In genomic region chr11:75551961-75552441, GRCm38 (mm10) we compare ENCODE assay signal across 7 mouse cellular contexts. TPM values are rescaled to one million over a fixed set of nuclear protein-coding genes. Genes with fewer than 3 reads are reported as not detected.
A peak's percentile ranks its signal among the peaks of the same experiment; 100 is the strongest.
DNase-seq lines count a peak whose midpoint lies in the region; ATAC-seq and TF ChIP-seq lines count a peak whose summit lies in the region.

No protein-coding gene starts in this region.

- H3K4me3 ChIP-seq in C2C12 (ENCODE audit: insufficient read depth, poor library complexity, severe bottlenecking): no peak overlapping the region
- no peak overlapping the region for H3K4me3 ChIP-seq in embryonic facial prominence, embryonic 13.5 days
- no peak overlapping the region for H3K4me3 ChIP-seq in heart, embryonic 13.5 days
- no peak overlapping the region for H3K4me3 ChIP-seq in limb, embryonic 14.5 days (replicated peaks; ENCODE audit: low read length)

- peak overlapping the region; percentile 47 for H3ac ChIP-seq in C2C12 (ENCODE audit: control insufficient read depth, insufficient read length, low read depth)

- H3K36me3 ChIP-seq in C2C12 (ENCODE audit: control insufficient read depth, insufficient read depth): no peaks in the 10 kb centered on the region
- no peaks in the 10 kb centered on the region for H3K36me3 ChIP-seq in embryonic facial prominence, embryonic 13.5 days
- no peaks in the 10 kb centered on the region for H3K36me3 ChIP-seq in heart, embryonic 13.5 days
- no peaks in the 10 kb centered on the region for H3K36me3 ChIP-seq in limb, embryonic 14.5 days (ENCODE audit: control insufficient read depth, insufficient read depth, low read length)

- no peaks in the 10 kb centered on the region for H3K27me3 ChIP-seq in C2C12 (ENCODE audit: control insufficient read depth, insufficient read depth, insufficient read length)
- H3K27me3 ChIP-seq in embryonic facial prominence, embryonic 13.5 days: no peaks in the 10 kb centered on the region
- H3K27me3 ChIP-seq in heart, embryonic 13.5 days (replicated peaks): no peaks in the 10 kb centered on the region
- no peaks in the 10 kb centered on the region for H3K27me3 ChIP-seq in limb, embryonic 14.5 days (ENCODE audit: control insufficient read depth, insufficient read depth, low read length)

- peaks cover 35% of the 10 kb centered on the region for H3K4me1 ChIP-seq in embryonic facial prominence, embryonic 13.5 days
- H3K4me1 ChIP-seq in heart, embryonic 13.5 days: peaks cover 40% of the 10 kb centered on the region
- H3K4me1 ChIP-seq in limb, embryonic 14.5 days (ENCODE audit: control insufficient read depth, insufficient read depth, low read length): peaks cover 16% of the 10 kb centered on the region

- H3K79me3 ChIP-seq in C2C12 (ENCODE audit: low read depth): no peaks in the 10 kb centered on the region

- no peak overlapping the region for H3K4me2 ChIP-seq in embryonic facial prominence, embryonic 13.5 days
- H3K4me2 ChIP-seq in heart, embryonic 13.5 days: no peak overlapping the region
- H3K4me2 ChIP-seq in limb, embryonic 14.5 days (replicated peaks; ENCODE audit: low read depth, low read length, severe bottlenecking): no peak overlapping the region

- H3K9me3 ChIP-seq in embryonic facial prominence, embryonic 13.5 days: no peaks in the 10 kb centered on the region
- H3K9me3 ChIP-seq in heart, embryonic 13.5 days: no peaks in the 10 kb centered on the region
- no peaks in the 10 kb centered on the region for H3K9me3 ChIP-seq in limb, embryonic 14.5 days (ENCODE audit: control insufficient read depth, low read length)

- no peak for TF ChIP-seq POLR2A in limb, embryonic 14.5 days (IDR thresholded peaks at IDR 0.05; ENCODE audit: borderline replicate concordance, extremely low read depth, insufficient read depth, insufficient read length)

- H3K9ac ChIP-seq in embryonic facial prominence, embryonic 13.5 days: peak overlapping the region; percentile 49; the same call in 1 of the 2 replicates
- H3K9ac ChIP-seq in heart, embryonic 13.5 days: peak overlapping the region; percentile 58
- peak overlapping the region; percentile 18; the same call in 1 of the 2 replicates for H3K9ac ChIP-seq in limb, embryonic 14.5 days (ENCODE audit: low read depth, low read length, severe bottlenecking)

- no peak for ATAC-seq in embryonic facial prominence, embryonic 13.5 days (ENCODE audit: insufficient number of reproducible peaks, insufficient read depth, low FRiP score, low TSS enrichment, low read depth)
- 0 out of 2 replicates have a peak, but pooled peaks have one; percentile 37 for ATAC-seq in heart, embryonic 13.5 days (ENCODE audit: extremely low read depth, insufficient number of reproducible peaks, low FRiP score, low TSS enrichment)
- ATAC-seq in limb, embryonic 14.5 days (ENCODE audit: low FRiP score, low read depth): peak; percentile 45
- ATAC-seq in erythroblast, adult 5-6 weeks (replicated peaks; ENCODE audit: low FRiP score, poor library complexity, severe bottlenecking): no peak

- H3K79me2 ChIP-seq in C2C12 (ENCODE audit: control insufficient read depth, insufficient read depth): no peaks in the 10 kb centered on the region

- WGBS in embryonic facial prominence, embryonic 13.5 days: 38% methylated on average over 9 of the region's 9 CpGs
- WGBS in heart, embryonic 13.5 days: 48% methylated on average over 9 of the region's 9 CpGs
- 34% methylated on average over 9 of the region's 9 CpGs for WGBS in limb, embryonic 14.5 days

- DNase-seq in 3134 (ENCODE audit: extremely low read depth, insufficient read length, low spot score): peak; percentile 89
- peak; percentile 61 for DNase-seq in limb, embryonic 14.5 days (ENCODE audit: low spot score)
- DNase-seq in yolk sac, embryonic 10.5 days (ENCODE audit: low spot score): no peak

- peak overlapping the region; percentile 62; the same call in 1 of the 2 replicates for H3K27ac ChIP-seq in embryonic facial prominence, embryonic 13.5 days
- H3K27ac ChIP-seq in heart, embryonic 13.5 days (replicated peaks): peak overlapping the region; percentile 58
- H3K27ac ChIP-seq in limb, embryonic 14.5 days (replicated peaks; ENCODE audit: low read depth, low read length): peak overlapping the region; percentile 55

- TF ChIP-seq CTCF in C2C12 (IDR thresholded peaks at IDR 0.05; ENCODE audit: control insufficient read depth, insufficient read depth, insufficient read length): no peak

TF ChIP-seq in C2C12, 6 proteins besides CTCF, POLR2A, EP300 and RAD21:
- TF ChIP-seq MYOG (IDR thresholded peaks at IDR 0.05; ENCODE audit: control insufficient read depth, extremely low read depth, insufficient read length) (no peak), CEBPB (IDR thresholded peaks at IDR 0.05; ENCODE audit: low read depth) (no peak), MAX (IDR thresholded peaks at IDR 0.05) (peak; percentile 90), FOSL1 (IDR thresholded peaks at IDR 0.05; ENCODE audit: insufficient read depth, low read length, poor library complexity, severe bottlenecking) (peak; percentile 57), MYOD1 (IDR thresholded peaks at IDR 0.05; ENCODE audit: control insufficient read depth, insufficient read length, low read depth) (peak; percentile 96), USF1 (IDR thresholded peaks at IDR 0.05; ENCODE audit: low read depth) (no peak)
TF ChIP-seq in C2C12: peak in this region for 3.

RNA-seq across cellular contexts. Expression of gene Slc43a2, which starts 20.5 kb away (rescaled TPM):
- 2.2 TPM for polyA plus RNA-seq in C2C12 (2012; fragmentation: generic; extraction: Trizol)
- 3.6 and 4.5 TPM in 2 replicates for polyA plus RNA-seq in embryonic facial prominence, embryonic 13.5 days (2015; fragmentation: Nextera tagmentation; extraction: Ambion mirVana)
- polyA plus RNA-seq in heart, embryonic 13.5 days (2015; fragmentation: Nextera tagmentation; extraction: Ambion mirVana): 3.2 and 3.6 TPM in 2 replicates
- 5.8 and 6.8 TPM in 2 replicates for polyA plus RNA-seq in limb, embryonic 14.5 days (2012; rRNA removed)
- 3.5 and 3.8 TPM in 2 replicates for polyA plus RNA-seq in limb, embryonic 14.5 days (2014; fragmentation: Nextera tagmentation; extraction: Ambion mirVana)
- 6.7 and 11.9 TPM in 2 replicates for total RNA-seq in erythroblast, adult 5-6 weeks (2015; ENCODE audit: low replicate concordance)
- total RNA-seq in erythroblast, adult 5-6 weeks (2017; ENCODE audit: low replicate concordance): 9.1 and 14.9 TPM in 2 replicates

RNA-seq across cellular contexts. Expression of gene Pitpna, which starts 35.9 kb away (rescaled TPM):
- polyA plus RNA-seq in C2C12 (2012; fragmentation: generic; extraction: Trizol): 118 TPM
- 66.2 and 74.4 TPM in 2 replicates for polyA plus RNA-seq in embryonic facial prominence, embryonic 13.5 days (2015; fragmentation: Nextera tagmentation; extraction: Ambion mirVana)
- polyA plus RNA-seq in heart, embryonic 13.5 days (2015; fragmentation: Nextera tagmentation; extraction: Ambion mirVana): 54.4 and 56.7 TPM in 2 replicates
- polyA plus RNA-seq in limb, embryonic 14.5 days (2012; rRNA removed): 75.7 and 80.3 TPM in 2 replicates
- 78.6 and 80.4 TPM in 2 replicates for polyA plus RNA-seq in limb, embryonic 14.5 days (2014; fragmentation: Nextera tagmentation; extraction: Ambion mirVana)
- total RNA-seq in erythroblast, adult 5-6 weeks (2015; ENCODE audit: low replicate concordance): 44.7 and 47.5 TPM in 2 replicates
- total RNA-seq in erythroblast, adult 5-6 weeks (2017; ENCODE audit: low replicate concordance): 16.2 and 22.4 TPM in 2 replicates

RNA-seq across cellular contexts. Expression of gene Scarf1, which starts 38.7 kb away (rescaled TPM):
- polyA plus RNA-seq in C2C12 (2012; fragmentation: generic; extraction: Trizol): 0.11 TPM
- 5.0 and 6.0 TPM in 2 replicates for polyA plus RNA-seq in embryonic facial prominence, embryonic 13.5 days (2015; fragmentation: Nextera tagmentation; extraction: Ambion mirVana)
- polyA plus RNA-seq in heart, embryonic 13.5 days (2015; fragmentation: Nextera tagmentation; extraction: Ambion mirVana): 12.9 and 13.2 TPM in 2 replicates
- polyA plus RNA-seq in limb, embryonic 14.5 days (2012; rRNA removed): 8.5 and 11.2 TPM in 2 replicates
- 5.4 and 6.0 TPM in 2 replicates for polyA plus RNA-seq in limb, embryonic 14.5 days (2014; fragmentation: Nextera tagmentation; extraction: Ambion mirVana)
- 0.42 TPM in 1 of 2 replicates, not detected in the other for total RNA-seq in erythroblast, adult 5-6 weeks (2015; ENCODE audit: low replicate concordance)
- total RNA-seq in erythroblast, adult 5-6 weeks (2017; ENCODE audit: low replicate concordance): 0.42 and 1.4 TPM in 2 replicates

RNA-seq across cellular contexts. Expression of gene Rilp, which starts 42.1 kb away (rescaled TPM):
- 3.2 TPM for polyA plus RNA-seq in C2C12 (2012; fragmentation: generic; extraction: Trizol)
- polyA plus RNA-seq in embryonic facial prominence, embryonic 13.5 days (2015; fragmentation: Nextera tagmentation; extraction: Ambion mirVana): 0.41 TPM in 1 of 2 replicates, not detected in the other
- polyA plus RNA-seq in heart, embryonic 13.5 days (2015; fragmentation: Nextera tagmentation; extraction: Ambion mirVana): 3.4 TPM in 2 replicates
- 0.98 and 0.99 TPM in 2 replicates for polyA plus RNA-seq in limb, embryonic 14.5 days (2012; rRNA removed)
- polyA plus RNA-seq in limb, embryonic 14.5 days (2014; fragmentation: Nextera tagmentation; extraction: Ambion mirVana): 0.36 and 0.58 TPM in 2 replicates
- not detected in 2 replicates for total RNA-seq in erythroblast, adult 5-6 weeks (2015; ENCODE audit: low replicate concordance)
- not detected in 2 replicates for total RNA-seq in erythroblast, adult 5-6 weeks (2017; ENCODE audit: low replicate concordance)

Comparison
In these comparisons a context has a peak if more than half of its experiments do, and no peak if none do; other contexts are left out.
1. ATAC-seq: peak in heart, embryonic 13.5 days (single experiment) and limb, embryonic 14.5 days (single experiment); none in embryonic facial prominence, embryonic 13.5 days (single experiment) and erythroblast, adult 5-6 weeks (single experiment).
2. Peak in every context shown above with its lines, with median percentiles within 50 percentile points of each other: H3K27ac ChIP-seq and H3K9ac ChIP-seq.